Mouse (Mus musculus): Measurements from ENCODE around the gene Itpr2. TPM values are rescaled to one million over a fixed set of nuclear protein-coding genes. Genes with fewer than 3 reads are reported as not detected.

The Itpr2 gene
- total and polyA plus RNA-seq, 3 experiments = 2.3 to 46.0 (median 37.6) TPM

DNA sequence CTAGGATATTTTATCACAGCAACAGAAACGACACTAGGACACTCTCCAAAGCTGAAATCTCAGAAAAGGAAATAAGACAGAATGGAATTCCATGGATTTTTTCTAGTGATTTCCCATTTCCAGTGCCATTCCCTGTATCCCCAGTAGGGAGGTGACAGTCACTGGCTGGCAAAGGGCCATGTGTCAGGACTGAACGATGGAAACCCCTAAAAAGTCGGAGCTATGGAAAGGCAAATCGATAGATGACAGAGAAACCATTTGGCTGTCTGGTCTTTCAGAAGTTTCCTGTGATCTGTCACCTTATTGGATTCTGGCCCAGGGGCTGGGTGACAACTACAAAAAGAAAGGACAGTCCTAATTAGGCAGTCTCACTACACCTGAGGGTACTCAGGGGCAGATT lies 135.8 kb downstream of the Itpr2 start:
- Histone ChIP-seq H3K4me1 (ENCODE audit: insufficient read depth, low read depth, low read length) (no peaks in the 10 kb centered on the region), H3K4me3 (ENCODE audit: low read depth, low read length) (no peak overlapping the region), H3K27me3 (ENCODE audit: insufficient read depth, low read length) (no peaks in the 10 kb centered on the region), H3K9me3 (replicated peaks) (no peaks in the 10 kb centered on the region), H3K36me3 (replicated peaks) (peaks cover 44% of the 10 kb centered on the region)
- ATAC-seq (ENCODE audit: extremely low read depth, insufficient number of reproducible peaks, low FRiP score, poor library complexity, severe bottlenecking) = no peak
- TF ChIP-seq GATA2 (IDR thresholded peaks at IDR 0.05; ENCODE audit: borderline replicate concordance, low read depth, low read length) (no peak), TAL1 (conservative IDR thresholded peaks at IDR 0.05; ENCODE audit: low read depth, low read length) (no peak), GATA1 (IDR thresholded peaks at IDR 0.05; ENCODE audit: borderline replicate concordance, low read length) (no peak), CTCF (IDR thresholded peaks at IDR 0.05; ENCODE audit: low read depth, low read length) (no peak), POLR2AphosphoS5 (IDR thresholded peaks at IDR 0.05; ENCODE audit: insufficient replicate concordance, low read depth, low read length) (no peak)
- no peak for DNase-seq (ENCODE audit: low spot score)

DNA sequence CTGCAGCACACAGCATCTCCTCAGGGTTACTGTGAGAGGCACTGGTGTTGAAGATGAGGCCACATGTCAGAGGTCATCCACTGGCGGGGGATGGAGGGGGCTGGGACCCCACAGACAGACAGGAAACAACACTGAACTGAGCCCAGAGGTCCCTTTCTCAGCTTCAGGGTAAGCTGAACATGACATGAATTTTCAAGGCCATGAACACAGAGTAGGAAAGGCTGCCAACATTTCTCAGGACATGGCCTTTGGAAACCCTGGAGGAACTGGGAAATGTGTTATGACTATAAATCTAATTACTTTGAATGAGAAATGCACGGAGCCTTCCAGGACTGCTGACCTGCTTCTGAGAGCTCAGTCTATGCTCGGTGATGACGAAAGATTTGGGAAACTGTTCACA lies 144.1 kb downstream of the Itpr2 start:
- Histone ChIP-seq H3K9me3 (replicated peaks) (no peaks in the 10 kb centered on the region), H3K27me3 (ENCODE audit: insufficient read depth, low read length) (no peaks in the 10 kb centered on the region), H3K4me3 (ENCODE audit: low read depth, low read length) (no peak overlapping the region), H3K36me3 (replicated peaks) (peaks cover 46% of the 10 kb centered on the region), H3K4me1 (ENCODE audit: insufficient read depth, low read depth, low read length) (no peaks in the 10 kb centered on the region)
- no peak for ATAC-seq (ENCODE audit: extremely low read depth, insufficient number of reproducible peaks, low FRiP score, poor library complexity, severe bottlenecking)
- no peak for DNase-seq (ENCODE audit: low spot score)
- no peak for TF ChIP-seq CTCF (IDR thresholded peaks at IDR 0.05; ENCODE audit: low read depth, low read length)
- no peak for TF ChIP-seq GATA2 (IDR thresholded peaks at IDR 0.05; ENCODE audit: borderline replicate concordance, low read depth, low read length)
- TF ChIP-seq GATA1 (IDR thresholded peaks at IDR 0.05; ENCODE audit: borderline replicate concordance, low read length) = no peak
- TF ChIP-seq POLR2AphosphoS5 (IDR thresholded peaks at IDR 0.05; ENCODE audit: insufficient replicate concordance, low read depth, low read length) = no peak
- no peak for TF ChIP-seq TAL1 (conservative IDR thresholded peaks at IDR 0.05; ENCODE audit: low read depth, low read length)

GRCm38 (mm10) chr6:146352258-146352805 lies 149.7 kb downstream of the Itpr2 start:
- H3K9me3 ChIP-seq (replicated peaks) = no peaks in the 10 kb centered on the region
- no peak overlapping the region for H3K4me3 ChIP-seq (ENCODE audit: low read depth, low read length)
- peaks cover 45% of the 10 kb centered on the region for H3K36me3 ChIP-seq (replicated peaks)
- DNase-seq (ENCODE audit: low spot score) = no peak
- TF ChIP-seq CTCF (IDR thresholded peaks at IDR 0.05; ENCODE audit: low read depth, low read length) (no peak), GATA2 (IDR thresholded peaks at IDR 0.05; ENCODE audit: borderline replicate concordance, low read depth, low read length) (no peak), POLR2AphosphoS5 (IDR thresholded peaks at IDR 0.05; ENCODE audit: insufficient replicate concordance, low read depth, low read length) (no peak), TAL1 (conservative IDR thresholded peaks at IDR 0.05; ENCODE audit: low read depth, low read length) (no peak), GATA1 (IDR thresholded peaks at IDR 0.05; ENCODE audit: borderline replicate concordance, low read length) (no peak)
- no peak for ATAC-seq (ENCODE audit: extremely low read depth, insufficient number of reproducible peaks, low FRiP score, poor library complexity, severe bottlenecking)
- no peaks in the 10 kb centered on the region for H3K27me3 ChIP-seq (ENCODE audit: insufficient read depth, low read length)
- no peaks in the 10 kb centered on the region for H3K4me1 ChIP-seq (ENCODE audit: insufficient read depth, low read depth, low read length)

GRCm38 (mm10) chr6:146351816-146352215 lies 150.2 kb downstream of the Itpr2 start:
- Histone ChIP-seq H3K36me3 (replicated peaks) (peaks cover 43% of the 10 kb centered on the region), H3K4me1 (ENCODE audit: insufficient read depth, low read depth, low read length) (no peaks in the 10 kb centered on the region), H3K9me3 (replicated peaks) (no peaks in the 10 kb centered on the region), H3K4me3 (ENCODE audit: low read depth, low read length) (no peak overlapping the region), H3K27me3 (ENCODE audit: insufficient read depth, low read length) (no peaks in the 10 kb centered on the region)
- ATAC-seq (ENCODE audit: extremely low read depth, insufficient number of reproducible peaks, low FRiP score, poor library complexity, severe bottlenecking) (no peak), DNase-seq (ENCODE audit: low spot score) (no peak)
- no peak for TF ChIP-seq POLR2AphosphoS5 (IDR thresholded peaks at IDR 0.05; ENCODE audit: insufficient replicate concordance, low read depth, low read length)
- TF ChIP-seq CTCF (IDR thresholded peaks at IDR 0.05; ENCODE audit: low read depth, low read length) = no peak
- no peak for TF ChIP-seq TAL1 (conservative IDR thresholded peaks at IDR 0.05; ENCODE audit: low read depth, low read length)
- TF ChIP-seq GATA1 (IDR thresholded peaks at IDR 0.05; ENCODE audit: borderline replicate concordance, low read length) = no peak
- no peak for TF ChIP-seq GATA2 (IDR thresholded peaks at IDR 0.05; ENCODE audit: borderline replicate concordance, low read depth, low read length)

- no peak for TF ChIP-seq TAL1 (conservative IDR thresholded peaks at IDR 0.05; ENCODE audit: low read depth, low read length)
- H3K4me1 ChIP-seq (ENCODE audit: insufficient read depth, low read depth, low read length) = no peaks in the 10 kb centered on the region
- no peaks in the 10 kb centered on the region for H3K27me3 ChIP-seq (ENCODE audit: insufficient read depth, low read length)
- no peaks in the 10 kb centered on the region for H3K9me3 ChIP-seq (replicated peaks)
- DNase-seq (ENCODE audit: low spot score) (no peak), ATAC-seq (ENCODE audit: extremely low read depth, insufficient number of reproducible peaks, low FRiP score, poor library complexity, severe bottlenecking) (no peak)
- no peak overlapping the region for H3K4me3 ChIP-seq (ENCODE audit: low read depth, low read length)
- peaks cover 36% of the 10 kb centered on the region for H3K36me3 ChIP-seq (replicated peaks)
These were observed 154.5 kb downstream of the Itpr2 start for GRCm38 (mm10) chr6:146347568-146347967.

- ATAC-seq (ENCODE audit: extremely low read depth, insufficient number of reproducible peaks, low FRiP score, poor library complexity, severe bottlenecking) (no peak), DNase-seq (ENCODE audit: low spot score) (no peak)
- Histone ChIP-seq H3K4me1 (ENCODE audit: insufficient read depth, low read depth, low read length) (no peaks in the 10 kb centered on the region), H3K4me3 (ENCODE audit: low read depth, low read length) (no peak overlapping the region), H3K9me3 (replicated peaks) (no peaks in the 10 kb centered on the region), H3K36me3 (replicated peaks) (peaks cover 34% of the 10 kb centered on the region), H3K27me3 (ENCODE audit: insufficient read depth, low read length) (no peaks in the 10 kb centered on the region)
- TF ChIP-seq GATA1 (IDR thresholded peaks at IDR 0.05; ENCODE audit: borderline replicate concordance, low read length) = no peak
- TF ChIP-seq TAL1 (conservative IDR thresholded peaks at IDR 0.05; ENCODE audit: low read depth, low read length) = no peak
- no peak for TF ChIP-seq GATA2 (IDR thresholded peaks at IDR 0.05; ENCODE audit: borderline replicate concordance, low read depth, low read length)
- no peak for TF ChIP-seq POLR2AphosphoS5 (IDR thresholded peaks at IDR 0.05; ENCODE audit: insufficient replicate concordance, low read depth, low read length)
- TF ChIP-seq CTCF (IDR thresholded peaks at IDR 0.05; ENCODE audit: low read depth, low read length) = no peak
These were observed 155.4 kb downstream of the Itpr2 start for GRCm38 (mm10) chr6:146346545-146347195.

Data from G1E (cell line).